Mouse (Mus musculus): ENCODE data around the gene Pafah1b2.
A peak's percentile ranks its signal among the peaks of the same experiment; 100 is the strongest.

Gene Pafah1b2

GRCm38 (mm10) chr9:46012091-46013008, at the start of gene Pafah1b2, which contains the start of gene Sik3:
TSS of gene Pafah1b2 (minus strand) at chr9:46012690.
TSS of gene Sik3 (plus strand) at chr9:46012820.
- peak; percentile 94 to 97 for DNase-seq (ENCODE audit: low spot score in 2 of 2)

DNA sequence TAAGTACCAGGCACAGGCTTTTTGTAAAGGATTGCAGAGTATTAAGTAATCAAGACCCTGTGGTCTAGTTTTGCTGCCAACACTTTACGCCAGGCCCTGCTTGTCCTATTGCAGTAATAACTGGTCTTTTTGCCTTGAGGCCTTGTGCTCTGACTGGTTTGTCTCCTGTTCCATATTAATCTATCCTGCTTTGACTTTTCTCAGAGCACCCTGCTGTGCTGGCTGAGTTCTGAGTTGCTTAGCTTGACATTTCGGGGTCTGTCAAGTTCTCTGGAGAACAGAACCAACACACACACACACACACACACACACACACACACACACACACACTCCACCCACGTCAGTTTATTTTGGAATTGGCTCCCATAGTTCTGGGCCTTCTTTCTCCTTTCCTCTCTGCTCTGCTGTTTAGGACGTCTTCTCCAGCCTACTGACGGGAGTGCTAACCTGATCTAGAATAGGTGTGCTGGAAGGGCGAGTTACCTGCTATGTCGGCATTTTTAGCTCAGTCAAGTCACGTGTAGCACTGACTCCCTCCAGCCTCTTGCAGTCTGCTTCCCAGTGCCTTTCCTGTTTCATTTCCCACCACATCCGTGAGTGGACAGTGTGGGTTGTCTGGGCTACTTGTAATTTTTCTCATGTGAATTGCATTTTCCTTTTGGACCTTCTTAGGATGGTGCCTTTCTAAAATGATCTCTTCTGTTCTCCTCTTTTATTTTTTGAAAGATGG, 49.4 kb upstream of the Pafah1b2 start:
- peak; percentile 31 to 42 for DNase-seq (ENCODE audit: low spot score in 2 of 2)

- no peak for DNase-seq (ENCODE audit: low spot score in 2 of 2)
Observed at GRCm38 (mm10) chr9:46060249-46060648, 47.8 kb upstream of the Pafah1b2 start.

GRCm38 (mm10) chr9:46058065-46058464, 45.6 kb upstream of the Pafah1b2 start:
- DNase-seq (ENCODE audit: low spot score in 2 of 2), result no peak

DNA sequence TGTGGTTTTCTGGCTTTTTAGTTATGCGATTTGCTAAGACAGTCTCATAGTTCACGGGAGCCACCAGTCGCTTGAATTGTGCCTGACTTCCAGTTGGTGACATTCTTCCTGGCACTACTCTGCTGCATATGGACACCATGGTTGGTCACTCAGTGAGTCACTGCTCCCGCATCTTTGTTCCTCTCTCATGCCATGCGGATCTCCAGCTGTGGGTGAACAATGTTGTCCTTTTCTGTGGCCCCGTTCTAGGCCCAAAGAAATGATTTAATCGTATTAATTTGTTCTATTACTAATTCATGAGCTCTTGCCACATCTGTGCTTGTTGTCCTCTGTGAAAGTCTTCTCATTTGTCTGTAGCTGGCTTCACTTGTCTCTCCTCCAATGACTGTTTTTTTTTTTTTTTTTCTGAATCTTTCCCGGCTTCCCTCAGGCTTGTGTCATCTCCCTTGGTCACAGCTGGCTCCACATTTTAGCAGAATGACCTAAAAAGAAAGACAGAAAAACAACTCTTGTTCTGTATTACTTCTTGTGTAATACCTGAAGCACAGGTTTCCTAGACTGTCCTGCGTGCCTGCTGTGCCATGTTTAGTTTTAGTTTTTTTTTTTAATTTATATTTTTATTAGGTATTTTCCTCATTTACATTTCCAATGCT, 40.6 kb upstream of the Pafah1b2 start:
- no peak for DNase-seq (ENCODE audit: low spot score in 2 of 2)

GRCm38 (mm10) chr9:46050203-46050602, 37.7 kb upstream of the Pafah1b2 start:
- no peak for DNase-seq (ENCODE audit: low spot score in 2 of 2)

DNA sequence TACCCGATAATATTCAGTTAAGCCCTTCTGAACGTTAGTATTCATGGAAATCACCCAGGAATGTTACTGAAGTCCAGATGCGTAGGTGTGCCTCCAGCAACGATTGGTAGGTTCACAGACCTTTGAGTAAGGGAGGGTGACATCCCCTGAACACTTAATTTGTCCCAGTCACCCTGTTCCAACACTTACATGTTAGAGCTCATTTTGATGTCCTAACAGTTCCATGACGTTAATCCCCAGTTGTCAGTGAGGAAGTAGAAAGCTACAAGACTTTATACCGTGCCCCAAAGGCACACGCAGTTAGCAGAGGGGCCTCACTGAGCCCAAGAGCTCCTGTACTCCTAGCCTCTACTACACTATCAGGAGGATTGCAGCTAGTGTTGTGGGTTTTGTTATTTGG, 37.0 kb upstream of the Pafah1b2 start:
- no peak for DNase-seq (ENCODE audit: low spot score in 2 of 2)

GRCm38 (mm10) chr9:46046724-46047517, 34.4 kb upstream of the Pafah1b2 start:
- no peak for DNase-seq (ENCODE audit: low spot score in 2 of 2)

GRCm38 (mm10) chr9:46043626-46044025, 31.1 kb upstream of the Pafah1b2 start:
- DNase-seq (ENCODE audit: low spot score in 2 of 2), result no peak

GRCm38 (mm10) chr9:46042387-46042786, 29.9 kb upstream of the Pafah1b2 start:
- no peak for DNase-seq (ENCODE audit: low spot score in 2 of 2)

GRCm38 (mm10) chr9:46041186-46041585, 28.7 kb upstream of the Pafah1b2 start:
- no peak for DNase-seq (ENCODE audit: low spot score in 2 of 2)

GRCm38 (mm10) chr9:46038786-46039185, 26.3 kb upstream of the Pafah1b2 start:
- no peak for DNase-seq (ENCODE audit: low spot score in 2 of 2)

DNA sequence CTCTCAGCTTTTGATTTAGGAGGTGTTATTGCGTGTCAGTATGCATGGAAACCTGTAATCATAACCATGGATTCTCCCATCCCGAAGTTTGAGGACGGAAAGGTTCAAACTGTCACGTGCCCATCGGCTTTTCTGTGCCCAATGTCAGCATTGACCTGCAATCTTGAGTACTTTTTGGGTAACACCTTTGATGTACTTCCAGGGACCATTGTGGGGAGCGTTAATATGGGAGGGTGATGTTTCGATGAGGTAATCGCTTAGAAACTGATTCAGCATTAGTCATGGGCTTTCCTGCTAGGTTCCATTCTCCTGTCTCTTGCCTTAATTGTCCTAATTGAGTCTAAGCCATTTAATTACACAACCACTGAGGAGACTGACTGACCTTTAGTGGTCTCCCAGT, 24.4 kb upstream of the Pafah1b2 start:
- no peak for DNase-seq (ENCODE audit: low spot score in 2 of 2)

DNA sequence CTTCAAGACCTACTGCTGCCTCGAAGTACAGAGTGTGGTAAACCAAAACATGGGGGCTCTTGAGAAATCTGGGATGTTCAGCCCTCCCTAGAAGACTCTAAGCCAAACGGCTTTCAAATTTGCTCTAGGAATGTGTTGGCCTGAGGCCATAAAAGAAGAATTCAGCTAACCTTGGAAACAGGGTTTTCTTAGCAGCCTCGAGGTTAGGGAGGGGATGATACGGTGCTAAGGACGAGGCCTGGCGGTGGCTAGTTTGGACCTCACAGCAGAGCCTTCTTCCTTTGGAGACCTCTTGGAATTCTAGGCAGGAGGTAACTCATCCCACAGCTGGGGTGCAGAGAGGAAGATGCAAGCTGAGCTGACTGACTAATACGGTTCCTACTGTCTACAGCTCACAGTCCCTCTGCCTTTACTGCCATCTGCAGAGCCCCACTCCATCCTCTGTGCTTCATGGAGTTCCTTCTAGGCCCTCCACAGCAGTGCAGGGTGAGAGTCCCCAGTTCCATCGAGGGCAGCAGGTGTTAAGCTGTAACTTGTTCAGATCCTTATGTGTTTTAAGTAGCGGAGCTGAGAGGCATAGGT, 22.9 kb upstream of the Pafah1b2 start:
- no peak for DNase-seq (ENCODE audit: low spot score in 2 of 2)

DNA sequence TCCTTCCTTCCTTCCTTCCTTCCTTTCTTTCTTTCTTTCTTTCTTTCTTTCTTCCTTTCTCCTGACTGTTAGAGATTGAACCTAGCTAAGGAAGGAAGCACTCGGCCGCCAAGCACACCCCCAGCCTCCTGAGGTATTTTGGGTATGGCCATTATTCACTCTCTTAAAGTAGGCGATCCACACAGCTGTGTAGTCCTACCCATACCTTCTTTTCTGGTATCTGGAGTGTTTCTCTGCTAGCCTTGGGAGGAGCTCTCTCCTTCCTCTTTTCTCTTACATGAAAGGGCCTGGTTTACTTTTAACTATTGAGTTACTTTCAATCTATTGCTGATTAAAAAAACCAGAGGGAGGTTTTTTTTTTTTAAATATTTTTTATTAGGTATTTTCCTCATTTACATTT, 21.4 kb upstream of the Pafah1b2 start:
- no peak for DNase-seq (ENCODE audit: low spot score in 2 of 2)

GRCm38 (mm10) chr9:46033058-46033457, 20.6 kb upstream of the Pafah1b2 start:
- DNase-seq (ENCODE audit: low spot score in 2 of 2), result no peak

- peak; percentile 30 to 32 for DNase-seq (ENCODE audit: low spot score in 2 of 2)
Observed at GRCm38 (mm10) chr9:46032190-46032589, 19.7 kb upstream of the Pafah1b2 start.

DNA sequence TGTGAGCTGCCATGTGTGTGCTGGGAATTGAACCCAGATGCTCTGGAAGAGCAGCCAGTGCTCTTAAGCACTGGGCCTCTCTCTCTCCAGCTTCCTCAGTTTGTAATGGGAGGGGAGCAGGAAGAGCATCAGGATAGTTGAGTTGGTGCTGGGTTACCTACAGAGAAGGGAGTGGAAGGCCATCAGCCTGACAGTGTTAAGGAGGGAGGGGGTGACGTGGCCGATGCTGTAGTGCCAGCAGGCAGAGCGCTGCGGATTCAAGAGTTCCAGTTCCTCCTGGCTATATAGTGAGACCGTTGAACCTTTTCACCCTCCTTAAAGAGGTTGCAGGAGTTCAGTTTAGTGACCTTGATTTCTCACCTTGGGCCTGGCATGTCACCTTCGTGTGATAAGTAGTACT, 18.5 kb upstream of the Pafah1b2 start:
- no peak for DNase-seq (ENCODE audit: low spot score in 2 of 2)

DNA sequence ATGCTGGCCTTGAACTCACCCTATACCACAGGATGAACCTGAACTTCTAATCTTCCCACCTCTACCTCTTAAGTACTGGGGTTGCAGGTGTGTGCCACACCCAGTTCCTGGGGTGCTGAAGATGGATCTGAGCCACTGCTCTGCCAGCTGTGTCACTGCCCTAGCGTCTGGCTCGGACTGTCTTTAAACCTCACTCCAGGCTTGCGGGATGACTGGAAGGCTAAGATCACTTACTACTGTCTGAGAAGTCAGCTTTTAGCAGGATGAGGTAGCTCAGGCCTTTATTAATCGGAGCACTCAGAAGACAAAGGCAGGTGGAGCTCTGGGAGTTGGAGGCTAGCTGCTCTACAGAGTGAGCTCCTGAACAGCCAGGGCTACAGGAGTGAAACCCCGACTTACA, 17.7 kb upstream of the Pafah1b2 start:
- no peak for DNase-seq (ENCODE audit: low spot score in 2 of 2)

DNA sequence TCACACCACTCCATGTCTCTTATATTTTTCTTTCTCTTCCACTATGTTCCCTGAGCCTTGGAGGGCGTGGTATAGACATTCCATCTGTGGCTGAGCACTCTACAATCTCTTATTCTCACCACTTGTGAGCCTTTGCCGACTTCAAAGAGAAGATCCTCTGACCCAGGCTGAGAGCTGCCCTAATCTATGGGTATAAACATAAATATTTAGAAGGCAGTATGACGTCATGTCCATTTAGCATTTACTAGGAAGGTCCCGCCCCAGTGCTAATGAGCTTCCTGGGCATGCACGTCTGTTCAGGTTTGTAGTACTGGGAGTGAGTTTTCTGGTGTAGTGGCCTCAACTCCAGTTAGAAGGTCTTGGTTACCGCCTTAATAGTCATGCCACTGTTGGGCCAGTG, 17.0 kb upstream of the Pafah1b2 start:
- no peak for DNase-seq (ENCODE audit: low spot score in 2 of 2)

- no peak for DNase-seq (ENCODE audit: low spot score in 2 of 2)
Observed at GRCm38 (mm10) chr9:46027994-46028393, 15.5 kb upstream of the Pafah1b2 start.

Data from frontal cortex, postnatal 10 days (tissue).